Mouse (Mus musculus) erythroblast, embryonic 14.5 days (primary cell): Measurements from ENCODE around the gene Timm10b. TPM values are rescaled to one million over a fixed set of nuclear protein-coding genes. Genes with fewer than 3 reads are reported as not detected.

ENCODE experiments used
- H3K27me3 ChIP-seq: 2 replicates; pipeline ENCODE4 v1.6.1; 2012; ENCODE audit warnings: inconsistent platforms; ENCODE audit not compliant: control insufficient read depth
- H3K36me3 ChIP-seq: 2 replicates; pipeline ENCODE4 v1.6.1; 2012; ENCODE audit warnings: mild to moderate bottlenecking, inconsistent platforms; ENCODE audit not compliant: control insufficient read depth
- H3K4me1 ChIP-seq: 2 replicates; pipeline ENCODE4 v1.6.1; 2012; ENCODE audit warnings: inconsistent platforms; ENCODE audit not compliant: control insufficient read depth
- H3K4me3 ChIP-seq: replicated peaks from 2 replicates; pipeline ENCODE3; 2012; ENCODE audit warnings: moderate library complexity, mild to moderate bottlenecking, inconsistent platforms
- H3K9me3 ChIP-seq: 2 replicates; pipeline ENCODE4 v1.6.1; 2012; ENCODE audit warnings: low read length, inconsistent platforms, mixed read lengths; ENCODE audit not compliant: control insufficient read depth
- GATA1 ChIP-seq: IDR thresholded peaks from 2 replicates; pipeline ENCODE4 v1.6.1; 2012; ENCODE audit warnings: low read length, inconsistent platforms, mixed read lengths
- TAL1 ChIP-seq: IDR thresholded peaks from 3 replicates; pipeline ENCODE4 v1.6.1; 2012; ENCODE audit warnings: low read length, inconsistent platforms, mixed read lengths
- polyA plus RNA-seq: library from polyadenylated mRNA; stranded (reverse); fragments of >175 nt; gene quantifications from 2 replicates; pipeline ENCODE4 v1.2.3, GENCODE M21; 2012

Gene Timm10b
- polyA plus RNA-seq: 24.4 and 28.7 TPM in 2 replicates

DNA sequence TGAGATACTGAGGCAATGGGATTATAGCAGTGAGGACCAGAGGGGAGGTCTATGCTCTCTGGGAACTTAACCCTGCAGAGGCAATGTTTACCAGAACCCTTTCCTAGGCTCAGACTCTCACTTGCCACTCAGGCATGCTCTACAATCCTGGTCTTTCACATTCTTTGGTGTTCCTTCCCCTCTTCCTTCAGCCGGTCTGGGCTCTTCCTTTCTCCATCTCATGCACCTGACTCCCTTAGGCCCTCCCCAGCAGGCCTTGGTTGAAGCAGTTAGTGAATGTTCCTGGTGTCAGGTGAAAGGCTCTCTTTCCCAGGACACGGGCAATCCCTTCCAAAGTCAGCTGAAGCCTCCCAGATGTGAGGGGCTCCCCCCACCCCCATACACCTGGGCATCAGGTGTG lies at the start of gene Timm10b:
Gene Timm10b, plus strand, starts transcription at position 301 of the 400 bp plus-strand sequence.
- H3K36me3 ChIP-seq: peaks cover 54% of the 10 kb centered on the region
- TF ChIP-seq GATA1 (no peak), TAL1 (no peak)
- peaks cover 51% of the 10 kb centered on the region for H3K4me1 ChIP-seq
- no peaks in the 10 kb centered on the region for H3K9me3 ChIP-seq
- no peaks in the 10 kb centered on the region for H3K27me3 ChIP-seq
- H3K4me3 ChIP-seq: peak within 1 kb of the TSS; percentile 73

DNA sequence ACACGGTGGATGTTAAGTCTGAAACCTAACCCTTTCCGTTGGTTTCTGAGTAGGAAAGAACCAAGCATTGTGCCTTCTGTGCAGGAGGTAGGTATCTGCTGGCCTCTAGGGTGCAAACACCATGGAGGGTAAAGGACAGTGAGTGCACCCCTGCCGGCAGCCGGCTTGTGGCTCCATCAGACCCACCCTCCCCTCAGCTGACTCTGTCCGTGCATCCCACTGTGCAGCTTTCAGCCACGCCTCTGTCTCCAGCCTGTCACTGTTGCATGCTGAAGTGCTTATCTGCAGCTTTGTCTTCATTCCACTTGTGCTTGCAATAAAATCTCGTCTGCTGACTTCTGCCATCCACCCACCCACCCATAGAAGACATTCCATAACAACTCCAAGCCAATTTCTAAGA lies 49.8 kb upstream of the Timm10b start:
- H3K4me1 ChIP-seq: peaks cover 5% of the 10 kb centered on the region; the same call in 1 of the 2 replicates
- H3K9me3 ChIP-seq: no peaks in the 10 kb centered on the region
- H3K36me3 ChIP-seq: peaks cover 4% of the 10 kb centered on the region; the same call in 1 of the 2 replicates
- H3K4me3 ChIP-seq: no peak overlapping the region
- H3K27me3 ChIP-seq: no peaks in the 10 kb centered on the region
- no peak for TF ChIP-seq TAL1

DNA sequence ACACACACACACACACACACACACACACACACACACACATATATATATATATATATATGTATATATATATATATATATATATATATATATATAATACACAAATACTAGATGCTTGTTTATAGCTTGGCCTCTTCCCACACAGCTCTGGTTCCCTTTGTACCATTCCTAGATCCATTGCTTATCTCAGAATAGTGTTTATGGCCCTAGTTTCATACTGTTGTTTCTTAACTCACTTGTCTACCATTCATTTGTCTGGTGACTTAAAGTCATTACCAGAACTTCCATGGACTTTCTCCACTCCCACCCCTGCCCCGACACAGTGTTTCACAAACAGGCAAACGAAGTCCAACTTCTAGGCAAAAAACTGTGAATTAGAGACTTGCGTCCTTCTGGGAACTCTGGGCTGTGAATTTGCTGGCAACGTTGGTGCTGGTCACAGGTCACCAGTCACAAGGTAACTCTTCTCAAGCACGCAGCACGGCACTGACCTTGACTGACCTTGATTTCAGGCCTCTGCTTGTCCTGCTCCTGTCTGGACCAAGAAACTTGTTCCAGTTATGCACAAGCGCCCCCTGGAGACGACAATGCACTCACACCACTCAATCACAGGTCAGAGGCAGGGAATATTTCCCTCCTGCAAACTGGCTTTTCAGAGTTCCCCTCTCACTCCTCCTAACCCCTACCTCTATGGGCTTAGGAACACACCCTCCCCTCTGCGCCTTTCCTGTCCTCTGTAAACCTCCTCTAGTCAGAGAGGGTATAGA lies 36.8 kb upstream of the Timm10b start:
- H3K27me3 ChIP-seq: no peaks in the 10 kb centered on the region
- TF ChIP-seq TAL1: no peak
- TF ChIP-seq GATA1: no peak
- no peaks in the 10 kb centered on the region for H3K4me1 ChIP-seq
- no peaks in the 10 kb centered on the region for H3K36me3 ChIP-seq
- H3K4me3 ChIP-seq: no peak overlapping the region
- H3K9me3 ChIP-seq: no peaks in the 10 kb centered on the region

DNA sequence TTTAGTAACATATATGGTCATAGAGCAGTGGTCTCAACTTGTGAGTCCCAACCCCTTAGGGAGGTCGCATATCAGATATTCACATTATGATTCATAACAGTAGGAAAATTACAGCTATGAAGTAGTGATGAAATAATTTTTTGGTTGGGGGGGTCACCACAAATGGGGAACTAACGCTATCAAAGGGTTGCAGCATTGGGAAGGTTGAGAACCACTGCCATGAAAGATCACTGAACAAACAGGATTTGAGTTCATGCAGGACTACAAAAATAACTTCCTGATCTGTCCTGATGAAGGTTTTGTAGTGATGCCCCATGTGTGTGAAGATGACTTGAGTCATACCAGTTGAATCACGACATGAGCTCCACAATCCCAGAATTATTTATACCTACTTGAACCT lies 31.4 kb upstream of the Timm10b start:
- TF ChIP-seq TAL1 (no peak), GATA1 (no peak)
- H3K27me3 ChIP-seq: no peaks in the 10 kb centered on the region
- no peak overlapping the region for H3K4me3 ChIP-seq
- H3K9me3 ChIP-seq: no peaks in the 10 kb centered on the region
- no peaks in the 10 kb centered on the region for H3K4me1 ChIP-seq
- peaks cover 9% of the 10 kb centered on the region; the same call in 1 of the 2 replicates for H3K36me3 ChIP-seq

DNA sequence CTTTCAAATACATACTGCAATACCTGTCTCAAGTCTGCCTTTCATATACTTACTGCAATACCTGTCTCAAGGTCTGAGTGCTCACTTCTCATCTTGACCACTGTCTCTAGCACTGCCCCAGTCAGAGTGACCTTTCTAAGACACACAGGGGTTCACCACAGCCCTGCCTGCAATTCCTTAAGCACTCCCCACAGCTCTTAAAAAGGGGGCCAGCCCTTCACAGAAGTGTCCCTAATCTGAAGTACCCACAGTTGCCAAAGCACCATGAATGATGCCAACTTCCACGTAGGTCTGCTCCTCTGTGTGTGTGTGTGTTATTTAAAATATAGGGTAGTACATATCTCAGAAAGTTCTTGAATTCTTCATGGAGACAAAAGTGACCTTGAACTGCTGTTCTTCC lies 28.1 kb upstream of the Timm10b start:
- H3K4me1 ChIP-seq: 0 out of 2 replicates have a peak, but pooled peaks cover 2% of the 10 kb centered on the region
- no peaks in the 10 kb centered on the region for H3K27me3 ChIP-seq
- TF ChIP-seq GATA1 (no peak), TAL1 (no peak)
- no peaks in the 10 kb centered on the region for H3K9me3 ChIP-seq
- H3K36me3 ChIP-seq: peaks cover 9% of the 10 kb centered on the region; the same call in 1 of the 2 replicates
- H3K4me3 ChIP-seq: no peak overlapping the region

DNA sequence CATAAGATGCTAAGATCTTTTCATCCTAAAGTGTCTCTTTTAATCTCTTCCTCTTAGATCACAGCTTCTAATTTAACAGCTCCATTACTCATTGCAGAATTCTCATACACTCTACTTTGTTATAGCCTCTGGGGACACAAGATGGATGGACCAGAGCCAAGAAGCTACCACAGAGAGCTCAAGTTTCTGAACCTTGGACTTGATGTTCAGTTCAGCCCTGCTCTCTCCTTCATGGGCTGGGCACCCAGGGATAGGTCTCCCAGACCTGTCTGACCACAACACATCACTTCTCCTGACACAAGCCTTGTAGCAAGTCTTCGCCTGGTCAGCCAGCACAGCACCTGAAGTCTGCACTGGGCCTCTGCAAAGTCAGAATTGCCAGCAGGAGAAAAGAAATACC lies 25.5 kb upstream of the Timm10b start:
- Histone ChIP-seq H3K9me3 (no peaks in the 10 kb centered on the region), H3K27me3 (no peaks in the 10 kb centered on the region), H3K4me3 (no peak overlapping the region), H3K36me3 (peaks cover 19% of the 10 kb centered on the region; the same call in 1 of the 2 replicates), H3K4me1 (0 out of 2 replicates have a peak, but pooled peaks cover 2% of the 10 kb centered on the region)
- TF ChIP-seq TAL1 (no peak), GATA1 (no peak)

DNA sequence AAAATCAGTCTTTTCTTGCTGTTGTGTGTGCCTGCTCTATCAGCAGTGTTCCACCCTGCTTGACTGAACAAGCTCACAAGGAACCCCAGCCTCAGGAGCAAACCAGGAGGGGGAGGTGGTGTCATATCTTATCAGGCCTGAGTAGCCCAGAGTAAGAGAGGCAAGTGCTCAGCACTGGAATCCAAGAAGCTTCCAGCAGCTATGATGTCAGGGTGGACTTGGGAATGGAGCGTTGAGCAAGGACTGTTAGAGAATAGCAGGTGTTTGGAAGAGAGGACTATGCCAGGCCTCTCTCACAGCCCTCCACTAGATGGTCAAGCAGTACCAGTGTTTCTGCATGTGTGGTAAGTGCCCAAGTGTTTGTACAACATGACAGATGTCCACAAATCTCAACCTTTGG lies 24.1 kb upstream of the Timm10b start:
- H3K36me3 ChIP-seq: peaks cover 18% of the 10 kb centered on the region; the same call in 1 of the 2 replicates
- no peak for TF ChIP-seq GATA1
- no peak for TF ChIP-seq TAL1
- H3K27me3 ChIP-seq: no peaks in the 10 kb centered on the region
- H3K9me3 ChIP-seq: no peaks in the 10 kb centered on the region
- H3K4me3 ChIP-seq: no peak overlapping the region
- H3K4me1 ChIP-seq: 0 out of 2 replicates have a peak, but pooled peaks cover 2% of the 10 kb centered on the region

DNA sequence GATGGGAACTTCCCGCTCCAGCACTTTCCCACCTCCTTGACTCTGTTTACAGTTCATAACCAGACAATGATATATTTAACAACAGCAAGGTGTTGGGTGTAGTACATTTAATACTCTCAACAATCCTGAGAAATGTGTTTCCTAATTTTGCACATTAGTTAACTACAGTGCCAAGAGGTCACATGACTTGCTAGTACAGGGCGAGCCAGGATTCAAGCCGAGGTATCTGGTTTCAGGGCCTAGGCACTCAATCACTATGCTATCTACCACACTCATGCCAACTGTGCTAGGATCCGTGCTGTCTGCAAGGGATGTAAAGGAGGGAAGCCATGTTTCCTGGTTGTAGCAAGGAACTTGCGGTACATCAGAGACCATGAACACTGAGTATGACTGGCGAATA lies 23.3 kb upstream of the Timm10b start:
- no peaks in the 10 kb centered on the region for H3K27me3 ChIP-seq
- TF ChIP-seq TAL1: no peak
- TF ChIP-seq GATA1: no peak
- H3K36me3 ChIP-seq: peaks cover 11% of the 10 kb centered on the region; the same call in 1 of the 2 replicates

DNA sequence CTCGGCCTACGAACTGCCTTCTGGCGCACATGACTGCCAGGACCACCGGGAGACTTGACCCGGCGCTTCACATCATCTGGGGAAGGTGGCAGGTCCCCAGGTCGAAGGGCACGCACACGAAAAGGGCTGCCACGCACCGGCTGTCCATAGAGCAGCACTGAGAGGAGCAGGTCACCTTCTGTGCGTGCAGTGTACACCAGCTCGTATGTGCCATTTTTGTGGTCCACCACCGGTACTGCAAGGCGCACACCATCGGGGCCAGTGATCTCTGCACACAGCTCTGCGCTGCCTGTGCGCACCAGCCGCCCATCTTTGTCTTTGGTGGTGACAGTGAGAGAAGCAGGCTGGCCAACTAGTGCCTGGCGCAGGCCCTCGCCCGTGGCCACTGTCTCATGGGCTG lies 22.0 kb upstream of the Timm10b start:
- Histone ChIP-seq H3K4me1 (0 out of 2 replicates have a peak, but pooled peaks cover 2% of the 10 kb centered on the region), H3K9me3 (no peaks in the 10 kb centered on the region), H3K36me3 (peaks cover 10% of the 10 kb centered on the region; the same call in 1 of the 2 replicates), H3K4me3 (no peak overlapping the region), H3K27me3 (no peaks in the 10 kb centered on the region)
- TF ChIP-seq TAL1 (no peak), GATA1 (no peak)

More for the DNA sequence above, 23.3 kb upstream of the Timm10b start:
- no peaks in the 10 kb centered on the region for H3K9me3 ChIP-seq
- 0 out of 2 replicates have a peak, but pooled peaks cover 2% of the 10 kb centered on the region for H3K4me1 ChIP-seq
- no peak overlapping the region for H3K4me3 ChIP-seq

DNA sequence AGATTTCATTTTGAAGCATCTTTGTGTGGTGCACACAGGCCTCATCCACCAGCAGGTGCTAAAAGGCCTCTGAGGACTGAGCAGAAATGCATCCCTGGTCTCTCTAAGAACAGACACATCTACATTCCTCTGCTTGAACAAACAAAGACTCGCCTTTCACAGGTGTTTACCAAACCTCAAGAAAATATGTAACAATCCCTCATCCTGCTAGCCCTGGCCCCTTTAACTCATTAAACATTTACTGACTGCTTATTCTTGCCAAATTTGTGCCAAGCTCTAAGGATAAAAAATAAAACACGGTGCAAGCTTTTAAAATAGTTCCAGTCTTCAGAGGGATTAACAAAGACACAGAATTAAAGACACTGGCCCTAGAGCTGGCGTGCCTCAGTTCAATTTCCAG lies 20.2 kb upstream of the Timm10b start:
- Histone ChIP-seq H3K27me3 (no peaks in the 10 kb centered on the region), H3K4me3 (no peak overlapping the region), H3K9me3 (no peaks in the 10 kb centered on the region), H3K36me3 (peaks cover 10% of the 10 kb centered on the region; the same call in 1 of the 2 replicates), H3K4me1 (0 out of 2 replicates have a peak, but pooled peaks cover 2% of the 10 kb centered on the region)
- TF ChIP-seq GATA1 (no peak), TAL1 (no peak)
